Mouse (Mus musculus) left cerebral cortex, adult 2 months (tissue): ENCODE measurements around the gene Opn5. TPM values are rescaled to one million over a fixed set of nuclear protein-coding genes. Genes with fewer than 3 reads are reported as not detected.

Source experiments
- DNase-seq, 2 experiments: peaks; one replicate each; pipeline ENCODE4 v3.0.0; 2021 to 2022; ENCODE audit warnings: low spot score in 2 of 2, mixed read lengths in 1 of 2; ENCODE audit errors: extremely low spot score in 1 of 2
- H3K27ac ChIP-seq: fragments of 200-600 bp; 2 replicates; pipeline ENCODE4 v1.8.1; 2022
- H3K4me3 ChIP-seq: fragments of 200-600 bp; 2 replicates; pipeline ENCODE4 v1.8.1; 2022
- CTCF ChIP-seq: fragments of 200-600 bp; IDR thresholded peaks from 2 replicates; pipeline ENCODE4 v1.8.1; 2022; ENCODE audit warnings: antibody characterized with exemption, mild to moderate bottlenecking, moderate library complexity
- intact Hi-C: fragments of 180-260 bp; cut with DNase I; formaldehyde crosslinking; loops from one replicate; pipeline ENCODE4 v1.15.1; 2025
- total RNA-seq, 2 experiments: library from RNA; stranded (reverse); gene quantifications; 2 replicates each; pipeline ENCODE4 v1.2.3; 2021

Gene Opn5
- total RNA-seq, 2 experiments from 2014 or later = not detected

- DNase-seq = no peak
- intact Hi-C loops = loop anchor here (10.0 kb wide), 1 partner anchor 116 kb away; no protein-coding TSS in a partner anchor
- TF ChIP-seq CTCF = no peak
- H3K27ac ChIP-seq = no peak overlapping the region
- no peak overlapping the region for H3K4me3 ChIP-seq
These were observed 30.6 kb downstream of the Opn5 start for GRCm38 (mm10) chr17:42580623-42581022.

GRCm38 (mm10) chr17:42580196-42580595 is 31.0 kb downstream of the Opn5 start:
- no peak for DNase-seq
- H3K4me3 ChIP-seq = no peak overlapping the region
- intact Hi-C loops = loop anchor here (10.0 kb wide), 1 partner anchor 115 kb away; no protein-coding TSS in a partner anchor
- H3K27ac ChIP-seq = no peak overlapping the region
- TF ChIP-seq CTCF = no peak

GRCm38 (mm10) chr17:42576671-42577168 is 34.5 kb downstream of the Opn5 start:
- DNase-seq = no peak
- Histone ChIP-seq H3K4me3 (no peak overlapping the region), H3K27ac (peak overlapping the region; percentile 22; the same call in 1 of the 2 replicates)
- intact Hi-C loops = no loop called here
- TF ChIP-seq CTCF = no peak

GRCm38 (mm10) chr17:42573786-42574185 is 37.4 kb downstream of the Opn5 start:
- intact Hi-C loops = no loop called here
- no peak overlapping the region for H3K4me3 ChIP-seq

GRCm38 (mm10) chr17:42549578-42549977 is 61.6 kb downstream of the Opn5 start:
- Histone ChIP-seq H3K27ac (no peak overlapping the region), H3K4me3 (no peak overlapping the region)
- intact Hi-C loops = no loop called here
- TF ChIP-seq CTCF = no peak
- peak; percentile 11 to 22 for DNase-seq

More at GRCm38 (mm10) chr17:42573786-42574185, 37.4 kb downstream of the Opn5 start:
- H3K27ac ChIP-seq = no peak overlapping the region
- no peak for TF ChIP-seq CTCF
- DNase-seq = no peak

- no peak overlapping the region for H3K27ac ChIP-seq
- no peak for TF ChIP-seq CTCF
- DNase-seq = no peak
- intact Hi-C loops = no loop called here
- no peak overlapping the region for H3K4me3 ChIP-seq
These were observed 81.0 kb downstream of the Opn5 start for GRCm38 (mm10) chr17:42530147-42530546.

- H3K4me3 ChIP-seq = no peak overlapping the region
- intact Hi-C loops = no loop called here
- no peak for DNase-seq
- no peak for TF ChIP-seq CTCF
- H3K27ac ChIP-seq = peak overlapping the region; percentile 41; the same call in 1 of the 2 replicates
These were observed 101.6 kb downstream of the Opn5 start for GRCm38 (mm10) chr17:42509356-42510262.

Other genes starting within 250 kb of the Opn5 start
- gene Adgrf4, start 80.9 kb upstream of the Opn5 start, total RNA-seq = 1 to 10 TPM; 1.7 to 2.1 TPM
- gene Adgrf2, start 130.8 kb upstream of the Opn5 start, total RNA-seq = 1 to 10 TPM; 1.1 to 1.3 TPM